Mouse (Mus musculus): ENCODE results near the gene Vmn1r51.
"Not testable (repeated sequence)": the region's sequence is repeated elsewhere in the genome, so short reads cannot be mapped to it uniquely, and the experiment has no call there.

Vmn1r51 gene

GRCm38 (mm10) chr6:90122296-90122695 is at the start of gene Vmn1r51:
TSS of gene Vmn1r51 (plus strand) at chr6:90122596.
- DNase-seq: not testable (repeated sequence)

GRCm38 (mm10) chr6:90078406-90078805 is 44.0 kb upstream of the Vmn1r51 start, which contains the start of gene Vmn1r49:
TSS of gene Vmn1r49 (minus strand) at chr6:90078506.
- DNase-seq: no peak

- DNase-seq: no peak
These were observed 21.8 kb upstream of the Vmn1r51 start for GRCm38 (mm10) chr6:90100566-90100965.

GRCm38 (mm10) chr6:90101130-90101529 is 21.3 kb upstream of the Vmn1r51 start, which contains the start of gene Vmn1r50:
TSS of gene Vmn1r50 (plus strand) at chr6:90101430.
- DNase-seq: no peak

GRCm38 (mm10) chr6:90160139-90160538 is 37.7 kb downstream of the Vmn1r51 start:
- no peak for DNase-seq

- DNase-seq: no peak
These were observed 52.1 kb downstream of the Vmn1r51 start, which contains the start of gene Vmn1r52 for GRCm38 (mm10) chr6:90174508-90174907. TSS of gene Vmn1r52 (plus strand) at chr6:90174808.
